Mouse (Mus musculus): ENCODE measurements at regions not wholly inside any gene's neighbourhood (a gene's known extent, or its start where the extent isn't known, plus 50 kb on each side); places are given as distances from the start of the nearest gene placed in this dataset.

DNA sequence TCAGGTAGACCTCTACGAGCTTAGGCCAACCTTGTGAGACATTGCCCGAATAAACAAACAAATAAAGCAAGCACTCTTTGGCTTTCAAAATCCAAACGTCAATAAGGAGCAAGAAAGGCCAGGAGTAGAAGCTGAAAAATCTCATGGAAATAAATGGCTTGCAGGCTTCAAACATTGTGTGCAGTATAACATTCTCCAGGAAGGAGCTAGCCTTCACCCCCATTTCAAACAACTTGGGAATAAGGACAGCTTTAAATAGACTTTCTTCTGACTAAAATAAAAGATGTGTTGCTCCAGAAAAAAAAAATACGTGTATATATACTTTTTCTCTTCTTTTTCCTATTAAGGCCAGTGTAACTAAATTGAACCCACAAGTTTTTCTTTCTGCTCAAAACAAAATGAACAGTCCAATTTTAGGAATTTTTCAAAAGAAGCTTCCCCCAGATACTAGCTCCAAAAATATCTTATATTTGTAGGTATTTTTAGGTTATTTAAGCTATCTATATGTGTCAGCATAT lies 196.2 kb upstream of the Arpp21 start:
- TF ChIP-seq GATA1 (IDR thresholded peaks at IDR 0.05; ENCODE audit: borderline replicate concordance, low read length) (no peak), FLI1 (IDR thresholded peaks at IDR 0.05; ENCODE audit: low read length) (no peak)

Measured in megakaryocyte, embryonic 14.5 days (primary cell).